Mouse (Mus musculus): Measurements from ENCODE around the gene Prss23. TPM values are rescaled to one million over a fixed set of nuclear protein-coding genes. Genes with fewer than 3 reads are reported as not detected.
A peak's percentile ranks its signal among the peaks of the same experiment; 100 is the strongest.

The Prss23 gene
- polyA plus RNA-seq (2016; fragmentation: Nextera tagmentation; extraction: Ambion mirVana), result 38.6 and 40.7 TPM in 2 replicates

- Histone ChIP-seq H3K4me1 (peaks cover 25% of the 10 kb centered on the region), H3K9me3 (no peaks in the 10 kb centered on the region), H3K4me3 (peak within 1 kb of the TSS; percentile 22; the same call in 1 of the 2 replicates), H3K27ac (peak within 1 kb of the TSS; percentile 84), H3K27me3 (ENCODE audit: insufficient read depth, poor library complexity, severe bottlenecking) (no peaks in the 10 kb centered on the region), H3K36me3 (no peaks in the 10 kb centered on the region)
- peak; percentile 88 for DNase-seq (ENCODE audit: low spot score)
- WGBS, result 34% methylated on average over 16 of the region's 16 CpGs
Measured at GRCm38 (mm10) chr7:89526731-89527429, at the start of gene Prss23. TSS of gene Prss23 (minus strand) at chr7:89527187.

DNA sequence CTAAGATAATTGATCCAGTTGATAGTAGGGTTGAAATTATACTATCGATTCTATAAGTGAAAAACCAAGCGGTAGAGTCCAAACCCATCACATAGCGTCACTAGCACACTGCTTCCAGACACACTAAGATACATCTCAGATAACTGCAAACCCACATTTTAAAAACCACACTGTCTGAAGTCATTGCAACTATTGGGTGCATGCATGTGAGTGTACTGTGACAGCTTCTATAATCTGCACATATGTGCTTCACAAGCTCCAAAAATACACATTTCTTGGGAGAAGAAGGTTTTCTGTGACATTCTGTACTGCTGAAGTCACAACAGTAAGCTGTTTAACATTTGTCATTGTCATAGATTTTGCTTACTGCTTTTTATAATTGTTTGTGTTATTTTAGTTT, 49.1 kb upstream of the Prss23 start:
- H3K36me3 ChIP-seq, result no peaks in the 10 kb centered on the region
- 87% methylated on average over 3 of the region's 3 CpGs for WGBS
- no peak overlapping the region for H3K4me3 ChIP-seq
- H3K4me1 ChIP-seq, result no peaks in the 10 kb centered on the region
- H3K9me3 ChIP-seq, result no peaks in the 10 kb centered on the region
- H3K27me3 ChIP-seq (ENCODE audit: insufficient read depth, poor library complexity, severe bottlenecking), result no peaks in the 10 kb centered on the region
- no peak for DNase-seq (ENCODE audit: low spot score)
- H3K27ac ChIP-seq, result no peak overlapping the region

DNA sequence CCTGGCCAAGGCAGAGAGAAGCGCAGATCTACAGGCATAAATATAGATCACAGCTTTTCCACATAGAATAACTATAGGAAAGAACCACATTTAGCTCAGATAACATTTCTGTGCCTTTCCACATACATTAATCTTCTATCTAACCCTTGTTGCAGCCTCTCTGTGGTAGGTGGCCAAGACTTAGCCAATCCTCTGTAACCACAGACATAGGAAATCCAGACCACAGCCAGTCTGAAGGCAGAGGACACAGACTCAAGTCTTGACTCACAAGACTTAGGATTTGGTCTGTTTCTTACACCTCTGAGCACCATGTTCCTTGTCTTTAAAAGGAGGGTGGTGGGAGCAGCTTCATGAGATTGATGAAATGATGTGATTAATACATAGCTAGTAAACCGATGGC, 37.6 kb upstream of the Prss23 start:
- no peaks in the 10 kb centered on the region for H3K9me3 ChIP-seq
- H3K4me3 ChIP-seq, result no peak overlapping the region
- H3K27ac ChIP-seq, result no peak overlapping the region
- 90% methylated on average over 2 of the region's 2 CpGs for WGBS
- no peaks in the 10 kb centered on the region for H3K36me3 ChIP-seq
- H3K4me1 ChIP-seq, result peaks cover 4% of the 10 kb centered on the region; the same call in 1 of the 2 replicates
- H3K27me3 ChIP-seq (ENCODE audit: insufficient read depth, poor library complexity, severe bottlenecking), result no peaks in the 10 kb centered on the region
- DNase-seq (ENCODE audit: low spot score), result no peak

GRCm38 (mm10) chr7:89563501-89563900, 36.5 kb upstream of the Prss23 start:
- 55% methylated on average over 2 of the region's 2 CpGs for WGBS
- Histone ChIP-seq H3K4me3 (no peak overlapping the region), H3K9me3 (no peaks in the 10 kb centered on the region), H3K36me3 (no peaks in the 10 kb centered on the region), H3K27ac (no peak overlapping the region), H3K27me3 (ENCODE audit: insufficient read depth, poor library complexity, severe bottlenecking) (no peaks in the 10 kb centered on the region), H3K4me1 (peaks cover 4% of the 10 kb centered on the region; the same call in 1 of the 2 replicates)
- DNase-seq (ENCODE audit: low spot score), result no peak

DNA sequence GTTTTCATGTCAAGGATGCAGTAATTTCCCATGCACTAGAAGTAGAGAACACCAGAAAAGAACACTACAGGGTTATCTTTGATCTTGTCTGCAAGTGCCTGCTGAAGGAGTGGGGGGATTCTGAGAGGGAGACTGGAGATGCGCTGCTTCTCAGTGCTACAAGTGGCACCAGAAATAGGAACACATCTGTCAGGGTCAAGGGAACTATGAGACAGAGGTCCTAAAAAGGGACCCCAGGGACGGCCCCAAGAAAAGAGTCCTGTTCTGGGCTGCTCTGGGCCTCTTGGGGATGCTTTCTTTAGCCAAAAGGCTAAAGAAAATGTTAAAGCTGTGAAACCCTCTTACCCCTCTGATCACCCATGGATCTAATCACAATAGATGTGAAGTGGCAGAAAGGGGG, 35.2 kb upstream of the Prss23 start:
- no peak for DNase-seq (ENCODE audit: low spot score)
- no peak overlapping the region for H3K27ac ChIP-seq
- no peaks in the 10 kb centered on the region for H3K9me3 ChIP-seq
- H3K27me3 ChIP-seq (ENCODE audit: insufficient read depth, poor library complexity, severe bottlenecking), result no peaks in the 10 kb centered on the region
- peaks cover 4% of the 10 kb centered on the region; the same call in 1 of the 2 replicates for H3K4me1 ChIP-seq
- no peaks in the 10 kb centered on the region for H3K36me3 ChIP-seq
- no peak overlapping the region for H3K4me3 ChIP-seq
- 45% methylated on average over 2 of the region's 2 CpGs for whole genome bisulfite sequencing

DNA sequence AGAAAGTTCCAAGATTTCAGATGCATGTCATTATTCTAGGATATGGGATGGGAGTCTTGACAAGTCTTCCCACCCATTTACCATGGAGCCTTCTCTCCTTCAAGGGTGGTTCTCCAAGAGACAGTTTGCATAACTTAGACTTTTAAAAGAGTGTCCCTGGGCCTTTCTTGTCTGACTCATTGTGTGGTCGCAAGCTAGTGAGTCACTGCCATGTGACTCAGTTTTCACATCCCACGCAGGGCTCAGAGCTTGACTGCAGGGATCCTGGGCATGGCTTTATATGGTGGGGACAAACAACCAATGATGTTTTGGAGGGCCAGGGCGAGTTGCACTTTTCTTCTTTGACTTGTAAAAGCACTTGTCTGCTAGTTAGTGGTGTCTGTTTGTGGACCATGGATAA, 34.0 kb upstream of the Prss23 start:
- WGBS, result 72% methylated on average over 3 of the region's 3 CpGs
- H3K36me3 ChIP-seq, result no peaks in the 10 kb centered on the region
- DNase-seq (ENCODE audit: low spot score), result no peak
- peaks cover 4% of the 10 kb centered on the region; the same call in 1 of the 2 replicates for H3K4me1 ChIP-seq
- H3K4me3 ChIP-seq, result no peak overlapping the region
- no peak overlapping the region for H3K27ac ChIP-seq
- no peaks in the 10 kb centered on the region for H3K9me3 ChIP-seq
- no peaks in the 10 kb centered on the region for H3K27me3 ChIP-seq (ENCODE audit: insufficient read depth, poor library complexity, severe bottlenecking)

DNA sequence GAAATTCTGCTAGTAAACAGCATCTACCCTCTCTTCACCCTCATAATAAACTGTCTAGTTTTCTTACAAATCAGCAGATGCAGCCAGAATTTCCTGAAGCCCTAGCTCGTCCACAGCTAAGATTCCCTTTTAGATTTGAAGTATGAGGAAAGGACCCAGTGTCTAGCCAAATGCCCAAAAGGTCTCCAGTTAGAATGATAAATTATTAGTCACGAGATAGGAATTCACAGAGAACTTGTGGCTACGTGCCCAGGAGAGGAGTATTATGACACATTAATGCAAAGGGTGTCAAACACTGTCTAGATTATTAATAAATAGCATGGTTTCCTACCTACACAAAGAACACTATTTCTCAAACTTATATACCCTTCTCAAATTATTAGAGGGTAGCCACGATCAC, 32.6 kb upstream of the Prss23 start:
- no peaks in the 10 kb centered on the region for H3K9me3 ChIP-seq
- no peaks in the 10 kb centered on the region for H3K27me3 ChIP-seq (ENCODE audit: insufficient read depth, poor library complexity, severe bottlenecking)
- no peaks in the 10 kb centered on the region for H3K36me3 ChIP-seq
- no peak overlapping the region for H3K4me3 ChIP-seq
- WGBS, result 69% methylated on average over 4 of the region's 4 CpGs
- DNase-seq (ENCODE audit: low spot score), result no peak
- H3K27ac ChIP-seq, result no peak overlapping the region
- peaks cover 4% of the 10 kb centered on the region; the same call in 1 of the 2 replicates for H3K4me1 ChIP-seq

DNA sequence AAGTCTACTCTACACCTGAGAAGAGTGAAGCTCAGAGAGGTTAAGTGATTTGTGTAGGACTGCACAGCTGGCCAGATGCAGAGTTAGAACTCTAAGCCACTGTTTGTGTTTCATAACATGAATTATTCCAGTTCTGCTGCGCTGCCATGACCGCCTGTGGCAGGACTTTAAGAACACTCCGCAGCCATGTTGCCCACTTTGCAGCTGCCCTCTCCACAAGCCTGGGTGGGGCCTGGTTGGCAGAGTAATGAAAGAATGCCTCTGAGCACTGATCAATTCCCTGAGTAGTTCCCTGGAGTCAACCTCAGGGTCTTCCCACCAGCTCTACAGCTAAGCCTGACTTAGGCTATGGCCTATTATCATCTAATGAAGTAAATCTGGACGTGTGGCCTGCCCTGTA, 32.1 kb upstream of the Prss23 start:
- no peak overlapping the region for H3K27ac ChIP-seq
- WGBS, result 80% methylated on average over 4 of the region's 4 CpGs
- no peak overlapping the region for H3K4me3 ChIP-seq
- no peaks in the 10 kb centered on the region for H3K27me3 ChIP-seq (ENCODE audit: insufficient read depth, poor library complexity, severe bottlenecking)
- DNase-seq (ENCODE audit: low spot score), result no peak
- H3K9me3 ChIP-seq, result no peaks in the 10 kb centered on the region
- H3K4me1 ChIP-seq, result peaks cover 4% of the 10 kb centered on the region; the same call in 1 of the 2 replicates
- H3K36me3 ChIP-seq, result no peaks in the 10 kb centered on the region

DNA sequence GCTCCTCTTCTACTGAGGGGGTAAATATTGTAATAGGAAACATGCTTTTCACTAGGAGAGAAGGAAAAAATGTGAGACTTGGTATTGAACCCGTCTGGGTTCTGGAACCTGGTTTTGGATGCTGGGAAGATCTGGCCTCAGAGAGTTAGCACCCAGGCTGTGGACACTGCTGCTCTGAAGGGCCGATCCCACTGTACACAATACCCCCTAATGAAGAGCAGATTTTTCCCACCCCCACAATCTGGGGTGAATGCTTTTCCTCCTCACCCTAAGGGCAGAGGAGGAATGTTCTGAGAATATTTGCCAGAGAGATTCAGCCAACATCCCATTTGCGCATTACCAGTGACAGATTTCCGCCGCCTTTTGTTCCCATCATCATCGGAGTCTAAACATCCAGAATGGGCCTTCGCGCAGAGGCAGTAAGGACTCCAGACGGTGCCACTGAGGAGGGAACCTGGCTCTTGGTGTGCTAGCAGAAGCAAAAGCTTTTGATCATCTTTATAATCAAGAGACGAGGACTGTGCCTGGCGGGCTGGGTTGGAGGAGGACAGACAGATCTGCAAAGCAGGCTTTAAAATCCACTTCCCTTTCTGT, 31.6 kb upstream of the Prss23 start:
- Histone ChIP-seq H3K4me3 (no peak overlapping the region), H3K4me1 (peaks cover 4% of the 10 kb centered on the region; the same call in 1 of the 2 replicates), H3K9me3 (no peaks in the 10 kb centered on the region), H3K27ac (no peak overlapping the region), H3K27me3 (ENCODE audit: insufficient read depth, poor library complexity, severe bottlenecking) (no peaks in the 10 kb centered on the region), H3K36me3 (no peaks in the 10 kb centered on the region)
- WGBS, result 87% methylated on average over 11 of the region's 11 CpGs
- DNase-seq (ENCODE audit: low spot score), result no peak

DNA sequence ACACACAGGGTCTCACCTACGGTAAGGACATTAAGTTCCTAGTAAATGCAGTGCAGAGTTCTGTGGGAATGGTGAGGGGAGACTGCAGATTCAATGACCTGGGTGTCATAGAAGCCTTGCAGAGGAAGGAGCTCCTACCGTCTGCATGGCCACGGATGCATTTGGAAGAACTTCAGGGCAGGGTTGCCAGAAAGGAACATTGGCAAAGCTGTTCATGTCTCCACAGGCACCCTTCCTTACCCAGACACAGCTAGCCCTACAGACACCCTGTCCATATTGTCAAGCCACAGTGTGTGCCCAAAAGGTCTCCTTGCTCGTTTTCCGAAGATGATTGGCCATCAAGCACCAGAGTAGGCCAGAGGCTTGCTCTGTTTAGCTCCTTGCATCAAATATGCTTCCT, 30.1 kb upstream of the Prss23 start:
- H3K4me3 ChIP-seq, result no peak overlapping the region
- H3K27me3 ChIP-seq (ENCODE audit: insufficient read depth, poor library complexity, severe bottlenecking), result no peaks in the 10 kb centered on the region
- H3K4me1 ChIP-seq, result peaks cover under 1% of the 10 kb centered on the region; the same call in 1 of the 2 replicates
- no peaks in the 10 kb centered on the region for H3K36me3 ChIP-seq
- no peak overlapping the region for H3K27ac ChIP-seq
- H3K9me3 ChIP-seq, result no peaks in the 10 kb centered on the region
- 86% methylated on average over 5 of the region's 5 CpGs for WGBS
- DNase-seq (ENCODE audit: low spot score), result no peak

DNA sequence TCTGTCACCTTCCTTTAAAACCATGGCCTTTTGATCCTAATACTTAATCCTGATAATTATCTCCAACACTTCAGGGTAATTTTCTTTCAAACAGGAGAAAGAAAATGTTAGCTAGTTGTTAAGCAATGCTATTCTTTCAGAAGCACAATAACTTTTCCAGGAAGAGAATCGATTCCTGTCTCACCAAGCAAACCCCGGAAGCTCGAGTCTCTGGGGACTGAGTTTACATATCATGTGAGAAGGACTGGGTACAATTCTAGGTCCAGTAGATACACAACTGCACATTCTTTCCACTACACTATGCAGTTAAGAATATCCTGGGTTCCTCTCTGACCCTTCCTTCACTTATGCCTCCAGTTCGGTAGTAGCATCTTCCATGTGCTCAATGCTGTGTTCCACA, 29.7 kb upstream of the Prss23 start:
- WGBS, result 75% methylated on average over 4 of the region's 4 CpGs
- H3K4me3 ChIP-seq, result no peak overlapping the region
- no peaks in the 10 kb centered on the region for H3K9me3 ChIP-seq
- no peaks in the 10 kb centered on the region for H3K36me3 ChIP-seq
- no peaks in the 10 kb centered on the region for H3K27me3 ChIP-seq (ENCODE audit: insufficient read depth, poor library complexity, severe bottlenecking)
- DNase-seq (ENCODE audit: low spot score), result no peak
- H3K27ac ChIP-seq, result no peak overlapping the region
- no peaks in the 10 kb centered on the region for H3K4me1 ChIP-seq

DNA sequence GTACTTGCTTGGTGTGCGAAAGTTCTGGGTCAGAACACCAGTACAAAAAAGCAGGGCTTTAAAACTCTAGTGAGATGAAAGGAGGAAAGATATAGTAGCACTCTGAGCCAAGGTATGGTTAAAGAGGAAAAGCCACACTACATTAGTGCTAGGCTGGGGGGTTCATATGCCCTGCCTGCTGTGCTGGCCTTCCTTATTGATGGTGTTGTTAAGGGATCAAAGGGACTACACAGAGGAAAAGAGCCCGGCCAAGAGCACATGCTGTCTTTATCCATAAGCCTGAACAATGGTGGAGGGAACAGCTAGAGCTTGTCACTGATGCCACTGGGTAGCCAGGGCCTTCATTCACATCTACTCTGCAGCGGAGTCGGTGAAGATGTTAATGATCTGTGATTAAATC, 28.2 kb upstream of the Prss23 start:
- no peaks in the 10 kb centered on the region for H3K9me3 ChIP-seq
- WGBS, result 76% methylated on average over 4 of the region's 4 CpGs
- H3K4me1 ChIP-seq, result no peaks in the 10 kb centered on the region
- H3K27ac ChIP-seq, result no peak overlapping the region
- H3K27me3 ChIP-seq (ENCODE audit: insufficient read depth, poor library complexity, severe bottlenecking), result no peaks in the 10 kb centered on the region
- DNase-seq (ENCODE audit: low spot score), result no peak
- H3K36me3 ChIP-seq, result no peaks in the 10 kb centered on the region
- H3K4me3 ChIP-seq, result no peak overlapping the region

DNA sequence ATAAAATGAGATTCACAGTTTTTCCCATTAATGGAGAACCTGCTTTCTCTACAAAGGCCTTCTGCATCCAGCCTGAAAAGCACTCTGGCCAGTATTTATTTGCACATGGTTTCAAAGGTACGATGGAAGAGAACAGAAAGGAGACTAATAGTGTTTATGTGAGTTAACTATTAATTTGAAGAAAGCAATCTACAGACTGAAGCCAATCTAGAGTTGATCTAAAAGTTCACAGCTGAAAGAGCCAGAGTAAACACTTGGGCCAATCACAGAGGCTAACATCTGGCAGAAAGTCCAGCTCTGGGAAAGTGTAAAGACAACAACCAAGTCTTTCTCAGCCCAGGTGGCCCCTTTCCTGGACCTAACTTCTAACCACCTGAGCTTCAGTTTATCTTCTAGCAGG, 27.1 kb upstream of the Prss23 start:
- no peak overlapping the region for H3K27ac ChIP-seq
- DNase-seq (ENCODE audit: low spot score), result no peak
- no peaks in the 10 kb centered on the region for H3K4me1 ChIP-seq
- H3K36me3 ChIP-seq, result no peaks in the 10 kb centered on the region
- H3K4me3 ChIP-seq, result no peak overlapping the region
- H3K9me3 ChIP-seq, result no peaks in the 10 kb centered on the region
- no peaks in the 10 kb centered on the region for H3K27me3 ChIP-seq (ENCODE audit: insufficient read depth, poor library complexity, severe bottlenecking)
- WGBS, result 71% methylated on average over 1 of the region's 1 CpGs

Measured in heart, embryonic 10.5 days (tissue).